Mouse (Mus musculus) spleen, postnatal 36 days (tissue): Measurements from ENCODE around the gene Rbms3.

ENCODE experiments used
- DNase-seq, 2 experiments: peaks; one replicate each; pipeline ENCODE4 v3.0.0; 2022; ENCODE audit warnings: low spot score in 2 of 2, mixed read lengths in 1 of 2

The Rbms3 gene

DNA sequence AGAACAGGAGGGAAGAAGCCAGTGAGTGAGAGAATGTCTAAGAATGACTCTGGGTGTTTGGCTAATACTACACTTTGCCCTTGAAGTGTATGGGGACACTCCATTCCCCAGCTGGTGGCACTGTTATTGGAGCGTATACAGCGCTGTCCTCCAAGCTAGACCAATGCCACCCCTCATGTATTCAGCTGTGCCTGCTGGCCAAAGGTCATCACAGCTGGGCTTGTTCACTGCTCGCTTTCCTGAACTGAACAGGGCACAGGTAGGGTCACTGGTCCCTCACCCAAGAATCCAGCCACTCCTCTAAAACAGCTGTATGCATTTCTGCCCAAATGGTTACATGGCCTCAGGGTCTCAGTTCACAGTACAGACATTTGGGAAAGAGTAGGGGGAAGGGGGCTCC lies 253.9 kb downstream of the Rbms3 start:
- no peak for DNase-seq

DNA sequence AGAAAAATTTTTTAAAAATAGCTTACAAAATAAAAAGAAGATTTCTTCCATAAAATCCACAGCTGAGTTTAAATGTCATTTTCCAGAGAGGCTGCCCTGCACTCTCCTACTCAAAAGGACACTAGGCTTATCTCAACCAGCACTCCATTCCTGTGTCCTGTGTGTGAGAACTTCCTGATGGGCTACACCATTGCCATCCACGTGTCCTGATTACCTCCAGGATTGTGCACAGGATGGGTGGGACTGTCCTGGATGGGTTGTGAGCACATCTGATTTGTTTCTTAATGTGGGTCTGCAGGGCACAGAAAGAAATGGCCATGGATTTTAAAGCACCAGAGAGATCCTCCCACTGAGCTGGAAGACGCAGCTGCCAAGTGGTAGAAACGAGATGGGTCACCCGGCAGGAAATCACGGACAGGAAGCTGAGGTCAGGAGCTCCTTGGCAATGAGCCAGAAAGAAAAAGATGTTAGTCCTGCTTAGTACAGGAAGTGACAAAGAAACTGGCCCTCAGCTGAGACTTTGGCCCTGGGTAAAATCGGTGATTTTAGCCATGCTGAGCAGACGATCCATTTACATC lies 256.5 kb downstream of the Rbms3 start:
- peak; percentile 22 for DNase-seq

DNA sequence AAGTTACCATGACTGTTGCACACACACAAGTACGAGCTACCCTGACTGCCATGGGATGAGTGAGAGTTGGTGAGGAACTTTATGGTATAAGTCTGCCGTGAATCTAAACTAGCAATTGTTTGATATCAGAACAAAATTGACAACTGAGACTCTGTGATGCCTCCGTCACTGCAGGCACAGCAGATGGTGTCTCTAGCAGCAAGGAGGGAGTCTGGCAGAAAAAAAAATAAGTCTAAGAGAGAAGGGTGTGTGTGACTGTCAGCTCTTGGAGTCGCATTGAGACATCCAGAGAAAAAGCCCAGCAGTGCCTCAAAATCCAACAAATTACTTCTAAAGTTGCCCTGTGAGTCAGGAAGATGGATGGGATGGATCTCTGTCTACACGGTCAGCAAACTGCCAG lies 257.7 kb downstream of the Rbms3 start:
- no peak for DNase-seq

DNA sequence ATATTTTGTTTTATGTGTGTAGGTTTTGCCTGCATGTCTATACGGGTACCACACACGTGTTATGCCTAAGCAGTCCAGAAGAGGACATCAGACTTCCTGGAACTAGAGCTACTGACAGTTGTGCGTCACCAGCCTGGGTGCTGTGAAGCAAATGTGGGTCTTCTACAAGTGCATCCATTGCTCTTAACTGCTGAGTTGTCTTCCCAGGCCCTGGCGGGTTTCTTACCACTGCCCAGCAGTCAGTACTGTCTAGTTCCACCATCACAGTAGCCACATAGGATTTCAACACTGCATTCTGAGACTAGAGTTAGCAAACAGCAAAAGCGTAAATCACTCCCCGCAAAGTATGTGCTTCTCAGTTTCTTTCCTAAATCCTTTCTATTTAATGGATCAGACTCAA lies 259.6 kb downstream of the Rbms3 start:
- no peak for DNase-seq

DNA sequence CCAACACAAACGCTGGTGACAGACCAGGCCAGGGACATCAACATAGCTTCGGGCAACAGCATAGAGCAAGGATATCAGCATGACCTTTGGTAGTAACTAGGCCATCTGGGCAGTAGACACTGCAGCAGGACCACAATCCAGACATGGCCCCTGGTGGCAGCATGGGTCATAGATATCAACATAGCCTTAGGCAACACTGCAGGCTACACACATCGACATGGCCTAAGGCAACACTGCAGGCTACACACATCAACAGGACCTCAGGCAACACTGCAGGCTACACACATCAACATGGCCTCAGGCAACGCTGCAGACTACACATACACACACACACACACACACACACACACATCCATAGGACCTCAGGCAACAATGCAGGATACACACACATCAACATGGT lies 261.7 kb downstream of the Rbms3 start:
- DNase-seq: no peak

DNA sequence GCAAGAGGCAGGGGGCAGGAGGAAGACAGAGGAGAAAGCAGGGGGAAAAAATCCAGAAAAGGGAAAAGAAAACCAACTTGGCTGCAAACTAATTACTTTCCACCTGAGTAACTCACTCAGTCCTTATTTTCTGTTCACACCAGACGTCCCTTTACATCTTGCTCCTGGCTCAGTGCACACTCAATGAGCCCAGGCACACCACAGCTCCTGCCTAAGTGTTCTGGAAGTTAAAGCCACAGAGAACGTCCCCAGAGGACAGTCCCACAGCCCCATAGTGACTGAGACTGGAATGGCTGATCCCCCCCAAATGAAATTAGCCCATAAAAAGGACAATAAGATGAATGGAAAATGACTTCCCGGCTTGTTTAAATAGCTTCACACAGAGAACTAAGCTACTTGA lies 265.1 kb downstream of the Rbms3 start:
- no peak for DNase-seq

DNA sequence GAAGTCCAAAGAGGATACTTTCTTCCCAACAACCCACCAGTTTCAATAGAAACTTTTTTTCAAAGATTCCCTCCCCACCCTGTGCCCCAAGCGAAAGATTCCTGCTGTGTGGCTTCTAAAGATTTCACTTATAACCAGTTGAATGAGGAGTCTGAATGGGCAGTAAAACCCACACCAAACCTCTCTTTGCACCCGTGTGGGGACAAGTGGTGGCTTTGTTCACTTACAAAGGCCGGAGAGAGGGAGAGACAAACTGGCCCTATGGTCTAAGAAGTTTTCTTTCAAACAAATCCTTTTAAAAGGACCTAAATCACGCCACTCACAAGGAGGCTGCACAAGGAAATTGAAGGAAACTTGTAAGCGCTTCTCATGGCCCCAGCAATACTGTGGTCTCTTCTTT lies 268.3 kb downstream of the Rbms3 start:
- DNase-seq: no peak

DNA sequence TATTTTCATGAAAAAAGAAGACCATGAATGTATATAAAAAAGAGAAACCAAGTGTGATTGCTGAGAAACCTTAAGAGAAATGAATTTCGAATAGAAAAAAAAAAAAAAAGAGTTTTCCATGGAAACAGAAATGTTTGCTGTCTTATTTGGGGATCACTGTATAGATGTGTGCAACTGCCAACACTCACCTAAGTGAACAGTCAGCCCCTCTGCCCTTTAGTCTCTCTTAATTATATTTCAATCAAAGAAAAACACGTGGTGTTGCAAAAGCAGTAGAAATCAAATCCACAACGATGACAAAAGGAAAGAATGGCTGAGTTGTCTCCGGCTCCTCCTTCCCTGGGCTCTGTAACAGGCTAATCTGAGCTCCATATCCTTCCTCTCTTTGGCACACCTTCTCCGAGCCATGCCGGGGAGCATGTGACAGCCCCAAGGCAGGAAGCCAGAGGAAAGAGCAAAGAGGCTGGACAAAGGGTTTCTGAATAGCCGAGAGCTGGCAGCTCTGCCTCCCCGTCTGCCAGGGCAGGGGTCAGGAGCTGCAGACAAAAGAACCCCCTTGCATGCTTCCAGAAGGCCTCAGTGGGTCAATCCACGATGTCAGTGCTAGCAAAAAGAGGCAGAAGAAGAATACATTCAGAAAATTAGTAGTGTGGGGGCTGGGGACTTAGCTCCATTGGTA lies 272.8 kb downstream of the Rbms3 start:
- DNase-seq: peak; percentile 5 to 17

DNA sequence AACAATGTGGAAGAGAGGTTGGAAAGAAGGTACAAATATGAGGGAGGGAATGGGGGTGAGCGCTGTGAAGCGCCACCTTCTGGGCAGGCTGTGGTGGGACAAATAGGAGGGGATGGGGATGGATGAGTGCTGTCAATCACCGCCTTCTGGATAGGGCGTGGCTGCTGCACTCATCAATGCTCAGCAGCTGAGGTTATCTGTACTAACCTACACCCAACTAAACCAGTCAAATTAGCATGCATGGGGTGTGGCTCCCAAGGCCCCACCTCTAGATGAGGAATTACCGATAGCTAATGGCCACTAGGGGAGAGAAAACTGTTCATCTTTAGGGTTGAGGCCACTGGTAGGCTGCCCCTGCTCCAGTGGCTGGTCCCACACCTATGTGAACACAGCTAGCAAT lies 274.2 kb downstream of the Rbms3 start:
- no peak for DNase-seq

DNA sequence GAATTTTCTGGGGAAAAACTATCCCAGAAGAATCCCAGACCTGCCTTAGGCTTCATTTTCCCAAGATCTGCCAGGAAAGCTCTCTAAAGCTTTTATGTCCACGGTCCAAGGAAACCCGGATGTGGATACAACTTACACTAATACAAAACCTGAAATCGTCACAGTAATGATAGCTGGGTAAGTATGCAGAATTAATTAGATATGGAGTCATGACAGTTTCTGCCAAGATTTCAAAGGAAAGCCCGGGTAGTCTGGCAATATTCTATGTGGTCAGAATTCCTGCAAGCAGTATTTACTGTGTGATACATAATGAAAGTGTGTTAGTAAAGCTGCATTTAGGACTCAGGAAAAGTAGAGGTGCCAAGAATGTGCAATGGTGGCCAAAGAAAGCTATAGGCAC lies 287.4 kb downstream of the Rbms3 start:
- no peak for DNase-seq

DNA sequence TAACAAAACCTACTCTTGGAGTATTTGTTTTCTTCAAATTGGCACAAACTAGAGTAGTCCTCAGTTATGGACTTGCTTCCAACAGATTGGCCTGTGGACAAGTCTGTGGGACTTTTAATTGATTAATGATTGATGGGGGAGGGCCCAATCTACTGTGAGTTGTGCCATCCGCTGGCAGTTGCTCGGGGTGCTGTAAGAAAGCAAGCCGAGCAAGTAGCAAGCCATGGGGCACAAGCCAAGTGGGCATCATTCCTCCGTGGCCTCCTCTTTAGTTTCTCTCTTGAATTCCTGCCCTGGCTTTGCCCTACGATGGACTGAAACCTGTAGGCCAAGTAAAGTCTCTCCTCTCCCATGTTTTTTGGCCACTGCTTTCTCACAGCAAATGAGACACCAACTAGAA lies 299.0 kb downstream of the Rbms3 start:
- no peak for DNase-seq

DNA sequence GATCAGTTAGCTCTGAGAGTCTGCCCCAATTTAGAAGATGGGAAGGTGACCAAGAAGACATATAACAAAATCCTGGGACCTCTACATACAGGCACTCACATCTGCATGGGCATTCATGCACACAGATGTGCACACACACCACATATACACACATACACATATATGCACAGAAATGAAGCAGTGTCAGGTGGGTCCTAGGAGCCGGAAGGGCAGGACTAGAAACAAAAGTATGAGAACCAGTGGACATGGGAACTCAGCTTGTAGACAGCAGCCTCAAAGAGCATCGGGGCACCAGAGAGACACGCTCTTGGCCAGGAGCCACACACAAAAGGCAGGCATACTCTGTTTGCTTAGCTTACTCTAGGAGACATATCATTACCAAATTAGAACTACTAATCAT lies 310.4 kb downstream of the Rbms3 start:
- DNase-seq: no peak

DNA sequence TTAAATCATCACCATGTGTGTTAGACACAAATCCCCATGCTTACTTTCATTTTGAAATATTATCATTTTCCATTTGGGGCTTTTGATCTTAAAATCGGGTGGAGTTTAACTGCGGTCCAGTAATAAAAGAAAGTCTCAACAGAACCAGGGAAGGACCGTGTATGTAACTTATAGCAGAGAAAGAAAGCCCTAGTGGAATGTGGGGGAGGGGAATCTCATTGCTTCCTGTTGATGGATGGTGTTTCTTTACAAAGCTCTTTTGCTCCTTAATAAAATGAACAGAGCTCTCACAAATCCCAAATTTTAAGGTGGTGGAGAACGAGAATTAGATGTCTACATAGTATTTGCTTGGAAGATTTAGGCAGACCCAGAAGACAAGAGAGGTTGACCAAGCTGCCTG lies 311.3 kb downstream of the Rbms3 start:
- DNase-seq: no peak

DNA sequence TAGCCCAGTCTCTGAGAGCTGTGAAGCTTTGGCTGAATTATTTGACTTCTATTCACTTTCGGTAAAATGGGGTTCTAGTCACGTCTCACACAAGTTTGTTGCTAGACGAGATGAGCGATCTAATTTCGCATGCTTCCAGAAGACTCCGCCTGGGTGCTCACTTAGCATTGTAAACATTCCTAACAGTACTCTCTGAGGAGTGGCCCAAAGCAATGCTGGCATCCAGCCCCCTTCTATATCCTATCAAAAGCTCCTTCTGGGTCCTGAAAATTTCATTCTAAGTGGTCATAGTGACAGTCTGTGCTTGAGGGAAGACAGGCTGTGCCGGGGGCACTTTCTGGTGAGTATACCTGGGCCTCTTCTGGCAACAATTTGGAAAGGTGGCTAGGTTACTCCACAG lies 312.5 kb downstream of the Rbms3 start:
- DNase-seq: no peak

DNA sequence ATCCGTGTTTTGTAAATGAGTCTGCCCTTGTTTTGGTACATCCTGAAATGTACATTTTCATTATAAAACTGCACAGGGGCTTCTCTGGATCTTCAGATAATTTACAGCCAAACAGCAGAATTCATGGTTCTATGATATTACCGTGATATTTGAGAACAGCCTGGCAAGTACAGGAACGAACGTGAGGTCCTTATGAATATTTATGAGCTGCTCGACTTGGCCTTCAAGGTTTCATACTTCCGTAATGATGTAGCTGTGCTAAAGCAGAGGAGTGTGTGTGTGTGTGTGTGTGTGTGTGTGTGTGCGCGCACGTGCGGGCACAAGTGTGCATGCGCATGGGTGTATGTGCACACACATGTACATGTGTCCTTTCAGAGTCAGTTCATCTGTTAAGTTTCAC lies 316.1 kb downstream of the Rbms3 start:
- no peak for DNase-seq

DNA sequence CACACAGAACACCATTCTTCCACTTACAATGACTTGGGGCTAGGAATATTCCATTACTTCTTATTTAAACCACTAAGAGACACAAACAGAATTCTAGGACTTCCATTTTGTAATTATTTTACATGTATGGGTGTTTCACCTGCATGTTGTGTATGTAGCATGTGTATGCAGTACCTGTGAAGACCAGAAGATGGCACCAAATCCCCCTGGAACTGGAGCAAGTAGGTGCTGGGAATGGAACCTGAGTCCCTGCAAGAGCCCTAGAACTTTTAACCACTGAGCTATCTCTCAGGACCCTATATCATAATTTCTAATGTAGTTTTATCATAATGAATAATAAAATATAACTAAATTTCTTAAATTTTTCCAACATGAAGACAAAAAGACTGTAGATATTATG lies 319.9 kb downstream of the Rbms3 start:
- DNase-seq: no peak

DNA sequence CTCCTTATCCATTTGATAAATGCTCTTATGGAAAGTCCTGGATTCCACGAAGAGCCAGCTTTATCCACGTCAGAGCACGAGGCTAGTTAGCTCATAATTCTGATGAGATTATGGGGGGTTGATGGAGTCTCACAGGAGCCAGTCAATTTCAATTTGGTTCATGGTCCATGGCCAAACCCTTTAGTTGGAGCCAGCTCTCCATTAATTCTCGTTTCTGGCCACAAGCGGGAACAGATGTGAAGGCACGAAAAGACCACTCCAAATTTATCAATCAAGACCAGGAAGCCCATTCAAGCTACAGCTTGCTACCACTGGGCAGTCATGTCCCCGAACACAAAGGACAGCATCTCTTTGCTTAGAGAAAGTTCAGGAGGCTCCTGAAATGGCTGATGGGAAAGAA lies 330.7 kb downstream of the Rbms3 start:
- no peak for DNase-seq

DNA sequence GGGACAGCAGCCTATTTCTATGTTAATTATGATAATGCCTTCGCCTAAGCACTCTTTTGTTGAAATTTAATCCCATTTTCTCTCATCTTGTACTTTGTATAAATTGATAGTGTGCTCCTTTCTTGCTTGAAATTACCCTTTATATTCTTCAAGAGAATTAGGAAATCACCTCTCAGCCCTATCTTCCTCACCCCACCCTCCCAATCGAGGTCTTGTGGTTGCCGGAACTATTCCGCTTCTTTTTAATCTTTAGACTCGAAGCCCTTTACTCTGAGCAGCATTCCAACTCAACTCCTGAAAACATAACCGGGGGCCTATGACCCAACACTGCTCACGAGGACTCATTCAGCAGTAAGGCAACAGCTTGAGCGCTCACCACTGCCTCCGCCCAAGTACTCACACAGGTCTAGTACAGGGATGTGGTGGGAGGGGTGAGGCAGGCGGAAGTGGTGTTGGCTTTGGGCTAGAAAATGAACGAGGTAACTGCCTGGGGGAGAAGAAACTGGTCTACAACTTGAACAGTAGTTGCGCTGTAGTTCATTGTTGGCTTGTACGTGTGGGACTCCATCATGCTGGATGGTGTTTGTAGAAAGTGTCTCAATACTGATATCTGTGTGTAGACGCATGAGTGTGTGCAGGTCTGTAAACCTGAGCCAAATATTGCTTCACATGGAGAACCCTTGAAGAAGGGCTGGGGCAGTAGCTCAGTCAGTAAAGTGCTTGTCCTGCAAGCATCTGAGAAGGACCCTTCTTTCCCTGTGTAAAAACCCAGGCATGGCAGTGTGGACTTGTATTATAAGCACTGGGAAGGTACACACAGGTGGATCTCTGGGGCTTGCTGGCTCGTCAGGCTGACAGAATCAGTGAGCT lies 331.8 kb downstream of the Rbms3 start:
- DNase-seq: no peak

DNA sequence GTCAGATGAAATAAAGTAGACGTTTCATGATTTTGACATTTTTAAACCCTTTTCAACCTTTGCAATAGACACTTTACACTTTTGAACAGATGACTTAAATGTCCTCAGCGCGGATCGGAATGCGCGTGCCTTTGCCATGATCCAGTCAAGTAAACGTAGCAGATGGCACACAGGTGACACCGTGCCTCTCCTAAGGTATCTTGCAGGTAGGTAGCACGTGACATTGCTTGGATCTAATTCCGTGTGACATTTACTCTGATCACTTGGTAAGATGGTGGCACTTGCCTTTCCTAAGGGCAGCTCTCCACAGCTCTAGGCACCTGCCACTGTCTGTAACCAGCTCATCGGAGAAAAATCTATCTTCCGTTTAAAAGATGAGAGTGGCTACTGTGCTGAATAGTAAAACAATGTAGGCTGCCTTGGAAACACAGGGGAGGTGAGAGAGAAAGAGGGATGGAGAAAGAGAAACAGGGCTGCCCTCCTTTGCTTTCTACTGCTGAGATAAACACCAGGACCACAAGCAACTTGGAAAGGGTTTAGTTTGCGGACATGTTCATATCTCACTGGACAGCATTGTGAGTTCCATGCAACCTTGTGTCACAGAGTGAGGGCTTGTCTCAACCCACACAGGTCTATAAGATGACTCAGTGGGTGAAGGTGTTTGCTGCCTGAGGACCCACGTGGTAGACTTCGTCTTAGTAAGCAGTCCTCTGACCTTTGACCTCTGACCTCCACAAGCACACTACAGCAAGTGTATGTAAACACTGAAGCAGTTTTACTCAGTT lies 338.5 kb downstream of the Rbms3 start:
- no peak for DNase-seq

DNA sequence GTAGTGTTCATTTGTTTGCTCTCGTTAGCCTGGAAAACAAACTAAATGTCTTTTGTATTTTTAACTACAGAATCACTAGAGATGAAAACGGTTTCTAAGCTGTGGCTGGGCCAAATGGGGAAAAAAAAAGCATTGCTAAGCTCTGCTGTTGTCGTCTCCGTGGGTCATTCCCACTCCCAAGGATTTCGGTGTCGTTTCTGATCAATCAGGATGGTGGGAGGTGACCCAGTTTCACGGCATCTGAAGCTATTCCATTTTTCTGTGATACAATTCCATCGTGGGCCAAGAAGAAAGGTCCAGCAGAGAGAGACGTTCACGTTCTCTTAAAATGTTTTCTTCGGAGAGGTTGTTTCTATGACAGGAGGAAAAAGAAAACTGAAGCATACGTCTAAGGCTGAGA lies 354.9 kb downstream of the Rbms3 start:
- DNase-seq: no peak

DNA sequence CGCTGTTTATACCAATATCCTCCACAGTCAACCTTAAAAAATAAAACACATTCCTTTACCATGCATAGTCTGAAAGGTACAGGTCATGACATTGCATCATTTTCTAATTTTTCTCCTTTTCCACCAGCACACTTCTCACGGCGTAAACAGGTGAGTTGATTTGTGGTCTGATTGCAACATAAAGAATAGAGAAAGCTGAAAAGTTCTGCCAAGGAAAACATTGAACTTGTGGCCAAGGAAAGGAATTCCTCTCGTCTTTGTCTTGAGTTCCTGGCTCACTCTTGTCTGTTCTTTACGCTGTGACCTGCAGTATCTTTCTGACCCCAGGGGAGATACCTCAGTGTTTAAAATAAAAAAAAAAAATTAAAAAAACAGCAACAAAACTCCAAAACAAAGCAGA lies 370.1 kb downstream of the Rbms3 start:
- DNase-seq: no peak

DNA sequence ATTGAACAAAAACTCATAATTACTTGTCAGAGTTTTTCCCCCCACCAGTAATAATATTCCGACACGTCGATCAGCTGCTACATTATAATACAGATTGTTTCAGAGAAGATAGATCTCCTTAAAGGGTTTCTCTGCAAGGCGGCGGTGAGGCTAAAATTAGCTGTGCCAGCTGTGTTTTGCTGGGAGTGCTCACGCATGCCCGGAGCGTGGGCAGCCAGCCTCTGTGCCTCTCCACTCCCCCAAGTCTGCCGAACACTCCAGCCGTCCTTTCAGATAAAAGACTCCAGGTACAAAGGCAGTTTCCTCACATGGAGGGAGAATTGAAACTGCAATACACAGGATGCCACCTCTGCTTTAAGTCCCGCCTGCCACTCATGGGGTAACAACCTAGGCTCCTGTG lies 376.4 kb downstream of the Rbms3 start:
- DNase-seq: no peak
